Mouse (Mus musculus) frontal cortex, postnatal 36 days (tissue): ENCODE measurements around the gene Dda1.
"Not testable (repeated sequence)": the region's sequence is repeated elsewhere in the genome, so short reads cannot be mapped to it uniquely, and the experiment has no call there.

Experiments
- DNase-seq, 2 experiments: peaks; one replicate each; pipeline ENCODE4 v3.0.0; 2022; ENCODE audit warnings: low spot score in 2 of 2

The Dda1 gene

GRCm38 (mm10) chr8:71495811-71496210 is 26.8 kb downstream of the Dda1 start:
- no peak for DNase-seq

GRCm38 (mm10) chr8:71496481-71496880 is 27.5 kb downstream of the Dda1 start:
- DNase-seq = no peak

GRCm38 (mm10) chr8:71497077-71497645 is 28.2 kb downstream of the Dda1 start:
- no peak for DNase-seq

GRCm38 (mm10) chr8:71497881-71498501 is 29.0 kb downstream of the Dda1 start:
- no peak for DNase-seq

GRCm38 (mm10) chr8:71498816-71499690 is 30.1 kb downstream of the Dda1 start:
- no peak for DNase-seq

- DNase-seq = no peak
Measured at GRCm38 (mm10) chr8:71504349-71504748, 35.4 kb downstream of the Dda1 start.

- DNase-seq = no peak
Measured at GRCm38 (mm10) chr8:71505326-71505725, 36.3 kb downstream of the Dda1 start.

- DNase-seq = no peak
Measured at GRCm38 (mm10) chr8:71505979-71506378, 37.0 kb downstream of the Dda1 start.

- DNase-seq = peak; percentile 70 to 90
Measured at GRCm38 (mm10) chr8:71507589-71508104, 38.6 kb downstream of the Dda1 start.

GRCm38 (mm10) chr8:71509316-71509715 is 40.3 kb downstream of the Dda1 start:
- no peak for DNase-seq

GRCm38 (mm10) chr8:71511644-71512043 is 42.6 kb downstream of the Dda1 start, which contains the start of gene Plvap:
Gene Plvap, minus strand, starts transcription at chr8:71511752.
- no peak for DNase-seq

GRCm38 (mm10) chr8:71513018-71513754 is 44.2 kb downstream of the Dda1 start:
- no peak for DNase-seq

- DNase-seq = no peak
Measured at GRCm38 (mm10) chr8:71515043-71515442, 46.0 kb downstream of the Dda1 start.

- DNase-seq = no peak
Measured at GRCm38 (mm10) chr8:71516786-71517185, 47.8 kb downstream of the Dda1 start.

- not testable (repeated sequence) for DNase-seq
Measured at GRCm38 (mm10) chr8:71519037-71519825, 50.2 kb downstream of the Dda1 start.

GRCm38 (mm10) chr8:71521634-71522033 is 52.6 kb downstream of the Dda1 start:
- peak; percentile 90 to 94 for DNase-seq

- DNase-seq = no peak
Measured at GRCm38 (mm10) chr8:71525226-71526050, 56.4 kb downstream of the Dda1 start, which contains the start of gene Ccdc194. Gene Ccdc194, minus strand, starts transcription at chr8:71525711.
